Comparison of ENCODE assay signal across 8 mouse cellular contexts in the genomic region with DNA sequence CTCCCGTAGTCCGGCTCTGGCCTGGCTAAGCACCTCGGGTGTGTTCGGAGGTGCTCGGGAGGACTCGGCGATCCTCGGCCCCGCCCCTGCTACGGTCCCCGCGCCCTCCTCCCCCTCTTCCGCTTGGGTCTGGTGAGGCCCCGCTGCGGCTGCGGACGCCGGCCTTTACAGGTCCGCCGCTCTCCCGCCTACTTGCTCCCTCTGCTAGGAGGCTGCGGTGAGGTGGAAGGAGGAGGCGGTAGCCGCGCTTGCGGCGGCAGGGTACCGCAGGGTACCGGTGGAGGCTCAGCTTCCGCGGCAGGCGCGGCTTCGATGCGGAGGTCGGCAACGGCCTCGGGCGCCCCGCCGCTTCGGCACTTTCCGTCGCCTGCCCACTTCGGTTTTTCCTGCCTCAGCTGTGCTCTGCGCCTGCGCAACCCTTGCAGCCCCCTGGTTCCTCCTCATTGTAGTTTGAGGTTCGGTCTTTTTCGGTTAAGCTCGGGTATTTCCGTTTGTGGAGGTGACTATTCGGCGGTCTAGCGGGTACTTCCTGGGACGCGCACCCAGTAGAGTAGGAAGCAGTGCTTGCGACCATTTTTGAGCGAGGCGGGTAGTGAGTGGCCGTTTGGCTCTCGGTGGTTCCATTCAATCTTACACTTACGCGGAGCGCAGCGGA. TPM values are rescaled to one million over a fixed set of nuclear protein-coding genes. Genes with fewer than 3 reads are reported as not detected.
DNase-seq lines count a peak whose midpoint lies in the region; ATAC-seq and TF ChIP-seq lines count a peak whose summit lies in the region.

A gene (minus strand): TSS at position 375 of the 655 bp plus-strand sequence.

- H3K4me3 ChIP-seq in forebrain, embryonic 10.5 days = peak within 1 kb of the TSS; percentile 82
- H3K4me3 ChIP-seq in heart, embryonic 15.5 days = peak within 1 kb of the TSS; percentile 90
- peak within 1 kb of the TSS; percentile 74 to 94 for H3K4me3 ChIP-seq in liver, embryonic 14.5 days (ENCODE audit: insufficient read depth in 1 of 2, low read depth in 2 of 2, low read length in 2 of 2)
- peak within 1 kb of the TSS; percentile 78 for H3K4me3 ChIP-seq in neural tube, embryonic 11.5 days (ENCODE audit: low read depth, low read length)
- peak within 1 kb of the TSS; percentile 72 for H3K4me3 ChIP-seq in stomach, postnatal 0 days (ENCODE audit: low read depth, low read length)

- peaks cover 6% of the 10 kb centered on the region for H3K9me3 ChIP-seq in forebrain, embryonic 10.5 days
- no peaks in the 10 kb centered on the region for H3K9me3 ChIP-seq in heart, embryonic 15.5 days (replicated peaks)
- H3K9me3 ChIP-seq in liver, embryonic 14.5 days (ENCODE audit: control insufficient read depth, low read length) = no peaks in the 10 kb centered on the region
- H3K9me3 ChIP-seq in neural tube, embryonic 11.5 days (ENCODE audit: control insufficient read depth, low read length) = no peaks in the 10 kb centered on the region; the same call in 1 of the 2 replicates
- no peaks in the 10 kb centered on the region for H3K9me3 ChIP-seq in stomach, postnatal 0 days (ENCODE audit: control insufficient read depth, low read length)

- H3K36me3 ChIP-seq in forebrain, embryonic 10.5 days (replicated peaks) = peaks cover 28% of the 10 kb centered on the region
- peaks cover 19% of the 10 kb centered on the region for H3K36me3 ChIP-seq in heart, embryonic 15.5 days
- peaks cover 14% of the 10 kb centered on the region for H3K36me3 ChIP-seq in liver, embryonic 14.5 days (replicated peaks; ENCODE audit: control insufficient read depth, insufficient read depth, low read depth)
- H3K36me3 ChIP-seq in neural tube, embryonic 11.5 days (ENCODE audit: control insufficient read depth, insufficient read depth, low read length) = peaks cover 8% of the 10 kb centered on the region
- peaks cover 6% of the 10 kb centered on the region for H3K36me3 ChIP-seq in stomach, postnatal 0 days (ENCODE audit: control insufficient read depth, insufficient read depth, low read length)

- DNase-seq in CD4-positive, CD25-positive, alpha-beta regulatory T cell, adult 2 months (ENCODE audit: low read depth, low spot score) = peak; percentile 99
- peak; percentile 80 for DNase-seq in c-Kit-negative CD71-positive TER-119-positive erythroid progenitor cells, embryonic 14.5 days (ENCODE audit: low read depth, low spot score)
- peak; percentile 98 for DNase-seq in forebrain, embryonic 10.5 days (ENCODE audit: extremely low spot score, low spot score)
- peak; percentile 98 to 99 for DNase-seq in kidney, postnatal 25 days
- peak; percentile 83 to 87 (median 87) for DNase-seq in liver, embryonic 14.5 days (ENCODE audit: low read depth in 3 of 3, low spot score in 3 of 3)
- DNase-seq in neural tube, embryonic 11.5 days (ENCODE audit: low spot score) = peak; percentile 98
- DNase-seq in stomach, postnatal 0 days (ENCODE audit: low spot score) = peak; percentile 97

- H3K27me3 ChIP-seq in forebrain, embryonic 10.5 days (ENCODE audit: poor library complexity, severe bottlenecking) = peaks cover 24% of the 10 kb centered on the region
- peaks cover 17% of the 10 kb centered on the region for H3K27me3 ChIP-seq in heart, embryonic 15.5 days
- H3K27me3 ChIP-seq in liver, embryonic 14.5 days (ENCODE audit: control insufficient read depth, insufficient read depth, low read length) = peaks cover 8% of the 10 kb centered on the region
- H3K27me3 ChIP-seq in neural tube, embryonic 11.5 days (ENCODE audit: control insufficient read depth, insufficient read depth, low read length) = peaks cover 16% of the 10 kb centered on the region
- H3K27me3 ChIP-seq in stomach, postnatal 0 days (ENCODE audit: control insufficient read depth, insufficient read depth, low read length) = no peaks in the 10 kb centered on the region

- H3K4me2 ChIP-seq in heart, embryonic 15.5 days = peak within 1 kb of the TSS; percentile 76
- H3K4me2 ChIP-seq in liver, embryonic 14.5 days (ENCODE audit: low read depth) = peak within 1 kb of the TSS; percentile 90
- peak within 1 kb of the TSS; percentile 71 for H3K4me2 ChIP-seq in neural tube, embryonic 11.5 days (ENCODE audit: low read depth)
- H3K4me2 ChIP-seq in stomach, postnatal 0 days (replicated peaks; ENCODE audit: low read depth) = peak within 1 kb of the TSS; percentile 65

- no peak for TF ChIP-seq CTCF in liver, embryonic 14.5 days (IDR thresholded peaks at IDR 0.05; ENCODE audit: low read depth)
- no peak for TF ChIP-seq CTCF in stomach, postnatal 0 days (IDR thresholded peaks at IDR 0.05; ENCODE audit: low read depth)

- peak; percentile 92 for ATAC-seq in heart, embryonic 15.5 days (replicated peaks; ENCODE audit: insufficient number of reproducible peaks, insufficient read depth, low FRiP score, low read depth)
- ATAC-seq in liver, embryonic 14.5 days (ENCODE audit: insufficient read depth) = peak; percentile 89
- ATAC-seq in neural tube, embryonic 11.5 days (ENCODE audit: insufficient read depth, low FRiP score, low TSS enrichment) = peak; percentile 92
- peak; percentile 93 for ATAC-seq in stomach, postnatal 0 days (ENCODE audit: low FRiP score, low TSS enrichment)

- H3K9ac ChIP-seq in heart, embryonic 15.5 days = peak within 1 kb of the TSS; percentile 99
- H3K9ac ChIP-seq in liver, embryonic 14.5 days (replicated peaks) = peak within 1 kb of the TSS; percentile 97
- H3K9ac ChIP-seq in neural tube, embryonic 11.5 days (ENCODE audit: low read length) = peak within 1 kb of the TSS; percentile 86
- peak within 1 kb of the TSS; percentile 97 for H3K9ac ChIP-seq in stomach, postnatal 0 days (ENCODE audit: low read length)

- H3K4me1 ChIP-seq in forebrain, embryonic 10.5 days = peaks cover 50% of the 10 kb centered on the region
- peaks cover 38% of the 10 kb centered on the region for H3K4me1 ChIP-seq in heart, embryonic 15.5 days (replicated peaks)
- H3K4me1 ChIP-seq in liver, embryonic 14.5 days (replicated peaks; ENCODE audit: control insufficient read depth in 2 of 2, insufficient read depth in 2 of 2, low read length in 1 of 2) = peaks cover 18 to 30% of the 10 kb centered on the region in 2 experiments
- peaks cover 19% of the 10 kb centered on the region for H3K4me1 ChIP-seq in neural tube, embryonic 11.5 days (ENCODE audit: control insufficient read depth, insufficient read depth, low read length)
- H3K4me1 ChIP-seq in stomach, postnatal 0 days (replicated peaks; ENCODE audit: control insufficient read depth, insufficient read depth) = peaks cover 6% of the 10 kb centered on the region; the same call in 1 of the 2 replicates

- WGBS in forebrain, embryonic 10.5 days = under 1% methylated on average over 65 of the region's 65 CpGs
- WGBS in heart, embryonic 15.5 days = under 1% methylated on average over 65 of the region's 65 CpGs
- under 1% methylated on average over 64 of the region's 65 CpGs for WGBS in liver, embryonic 14.5 days (ENCODE audit: insufficient replicate concordance)
- WGBS in neural tube, embryonic 11.5 days = under 1% methylated on average over 52 of the region's 65 CpGs
- under 1% methylated on average over 40 of the region's 65 CpGs for WGBS in stomach, postnatal 0 days

- peak within 1 kb of the TSS; percentile 99 for H3K27ac ChIP-seq in forebrain, embryonic 10.5 days
- peak within 1 kb of the TSS; percentile 99 for H3K27ac ChIP-seq in heart, embryonic 15.5 days
- peak within 1 kb of the TSS; percentile 90 for H3K27ac ChIP-seq in liver, embryonic 14.5 days
- peak within 1 kb of the TSS; percentile 97 for H3K27ac ChIP-seq in neural tube, embryonic 11.5 days (ENCODE audit: low read depth, low read length)
- peak within 1 kb of the TSS; percentile 99 for H3K27ac ChIP-seq in stomach, postnatal 0 days (replicated peaks)

- TF ChIP-seq EP300 in liver, embryonic 14.5 days (IDR thresholded peaks at IDR 0.05; ENCODE audit: low read depth) = no peak; the same call in 1 of the 2 replicates
- peak; percentile 32 for TF ChIP-seq EP300 in stomach, postnatal 0 days (optimal IDR thresholded peaks at IDR 0.05)

RNA-seq across cellular contexts. Expression of the gene that starts here (rescaled TPM):
- polyA plus RNA-seq in forebrain, embryonic 10.5 days (2016; fragmentation: Nextera tagmentation; extraction: Ambion mirVana) = 82.9 and 88.7 TPM in 2 replicates
- 107 and 130 TPM in 2 replicates for polyA plus RNA-seq in heart, embryonic 15.5 days (2015; fragmentation: Nextera tagmentation; extraction: Ambion mirVana)
- 89.9 and 100 TPM in 2 replicates for polyA plus RNA-seq in liver, embryonic 14.5 days (2012; rRNA removed)
- polyA plus RNA-seq in liver, embryonic 14.5 days (2014; fragmentation: Nextera tagmentation; extraction: Ambion mirVana) = 80.7 and 92.2 TPM in 2 replicates
- polyA plus RNA-seq in neural tube, embryonic 11.5 days (2014; fragmentation: Nextera tagmentation; extraction: Ambion mirVana) = 189 and 194 TPM in 2 replicates
- 90.9 and 93.4 TPM in 2 replicates for polyA plus RNA-seq in stomach, postnatal 0 days (2015; fragmentation: Nextera tagmentation; extraction: Ambion mirVana)

Comparison
In these comparisons a context has a peak if more than half of its experiments do, and no peak if none do; other contexts are left out.
1. Peak in every context shown above with its lines: DNase-seq, ATAC-seq, H3K4me3 ChIP-seq and H3K27ac ChIP-seq.